Mouse (Mus musculus) intestine, embryonic 14.5 days (tissue): ENCODE data around the gene Nmnat1. TPM values are rescaled to one million over a fixed set of nuclear protein-coding genes. Genes with fewer than 3 reads are reported as not detected.

Experiments used
- ATAC-seq: fragments of 200-750 bp; cut with Nextera tagmentation; replicated peaks from 2 replicates; pipeline ENCODE4 v1.8.0; 2017; ENCODE audit warnings: low read depth, moderate number of reproducible peaks, moderate TSS enrichment, moderate library complexity; ENCODE audit not compliant: low FRiP score, low TSS enrichment
- DNase-seq: peaks from one replicate; pipeline ENCODE4 v3.0.0-alpha.2; 2018; ENCODE audit warnings: low spot score
- H3K27ac ChIP-seq: fragments of 300-500 bp; sonication (generic); 2 replicates; pipeline ENCODE4 v1.5.1; 2014; ENCODE audit warnings: low read depth, mild to moderate bottlenecking, control low read depth
- H3K27me3 ChIP-seq: fragments of 300-500 bp; sonication (generic); replicated peaks from 2 replicates; pipeline ENCODE4 v1.6.1; 2014; ENCODE audit warnings: low read length, control low read depth; ENCODE audit not compliant: control insufficient read depth, insufficient read depth
- H3K36me3 ChIP-seq: fragments of 300-500 bp; sonication (generic); 2 replicates; pipeline ENCODE4 v1.6.1; 2014; ENCODE audit warnings: low read length, control low read depth; ENCODE audit not compliant: control insufficient read depth, insufficient read depth
- H3K4me1 ChIP-seq: fragments of 300-500 bp; sonication (generic); replicated peaks from 2 replicates; pipeline ENCODE4 v1.6.1; 2014; ENCODE audit warnings: low read length, control low read depth, mixed read lengths; ENCODE audit not compliant: control insufficient read depth, insufficient read depth
- H3K4me2 ChIP-seq: fragments of 300-500 bp; sonication (generic); 2 replicates; pipeline ENCODE4 v1.6.1; 2014; ENCODE audit warnings: low read length
- H3K4me3 ChIP-seq: fragments of 300-500 bp; sonication (generic); 2 replicates; pipeline ENCODE4 v1.5.1; 2014; ENCODE audit warnings: low read depth, low read length, control low read depth, mixed read lengths
- H3K9ac ChIP-seq: fragments of 300-500 bp; sonication (generic); 2 replicates; pipeline ENCODE4 v1.6.1; 2014; ENCODE audit warnings: mild to moderate bottlenecking, low read length
- H3K9me3 ChIP-seq: fragments of 300-500 bp; sonication (generic); 2 replicates; pipeline ENCODE4 v1.6.1; 2016; ENCODE audit warnings: low read length, control low read depth; ENCODE audit not compliant: control insufficient read depth
- WGBS: fragments of 180-500 bp; shearing (Covaris S2); extraction: QIAGEN DNeasy Blood & Tissue Kit; methylation state at CpG from one replicate; pipeline ENCODE4 v1.1.7; 2014; 5-methylcytosine and 5-hydroxymethylcytosine counted together
- polyA plus RNA-seq: library from polyadenylated mRNA; unstranded; fragments of >200 nt; fragmentation: Nextera tagmentation; extraction: Ambion mirVana; gene quantifications from 2 replicates; pipeline ENCODE4 v1.2.1, GENCODE M21; 2014

Nmnat1 gene
- polyA plus RNA-seq, 1 experiment from 2014 or later: 12.0 TPM

DNA sequence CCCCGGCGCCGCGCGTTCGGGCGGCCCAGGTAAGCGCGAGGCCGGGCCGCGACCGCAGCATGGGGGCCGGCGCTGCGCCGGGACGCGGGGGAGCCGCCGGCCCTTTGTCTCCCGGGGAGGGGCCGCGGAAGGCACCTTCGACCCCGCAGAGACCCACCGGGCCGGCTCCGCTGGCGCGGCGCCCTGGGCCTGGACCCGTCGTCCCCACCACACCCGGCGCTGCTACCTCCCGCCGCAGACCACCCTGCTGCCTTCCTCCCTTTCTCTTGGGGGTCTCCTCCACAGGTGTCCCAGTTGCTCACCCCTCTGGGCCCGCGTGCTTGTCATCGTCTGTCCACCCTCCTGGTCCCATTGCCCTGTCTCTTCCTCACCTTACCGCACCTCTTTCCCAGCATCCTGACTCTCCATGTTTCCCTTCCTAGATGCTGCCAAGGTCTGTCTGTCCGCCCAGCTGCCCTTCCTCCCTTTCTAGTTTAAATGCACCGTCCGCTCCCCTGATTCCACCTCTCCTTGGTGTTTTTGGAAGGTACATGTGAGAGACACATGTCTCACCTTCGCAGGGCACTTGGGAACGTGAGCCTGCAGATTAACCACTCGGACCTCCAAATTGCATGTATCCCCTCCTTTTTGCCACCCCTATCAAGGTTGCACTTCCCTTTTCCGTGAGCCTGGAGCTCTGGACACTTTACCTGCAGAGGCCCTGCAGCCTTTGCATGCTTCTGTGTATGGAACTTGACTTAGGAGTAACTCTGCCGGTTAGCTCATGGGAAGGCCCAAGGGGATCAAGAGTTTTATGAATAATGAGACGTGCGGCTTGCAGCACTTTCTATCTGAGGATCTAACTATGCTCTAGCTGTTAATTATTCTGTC is 33.6 kb upstream of the Nmnat1 start:
- DNase-seq (peak; percentile 69), ATAC-seq (no peak)
- Histone ChIP-seq H3K9me3 (no peaks in the 10 kb centered on the region), H3K4me3 (peak overlapping the region; percentile 66), H3K4me2 (peak overlapping the region; percentile 93), H3K36me3 (no peaks in the 10 kb centered on the region), H3K4me1 (peaks cover 2% of the 10 kb centered on the region; the same call in 1 of the 2 replicates), H3K9ac (peak overlapping the region; percentile 80), H3K27me3 (no peaks in the 10 kb centered on the region), H3K27ac (peak overlapping the region; percentile 47; the same call in 1 of the 2 replicates)
- 4% methylated on average over 38 of the region's 52 CpGs for WGBS

DNA sequence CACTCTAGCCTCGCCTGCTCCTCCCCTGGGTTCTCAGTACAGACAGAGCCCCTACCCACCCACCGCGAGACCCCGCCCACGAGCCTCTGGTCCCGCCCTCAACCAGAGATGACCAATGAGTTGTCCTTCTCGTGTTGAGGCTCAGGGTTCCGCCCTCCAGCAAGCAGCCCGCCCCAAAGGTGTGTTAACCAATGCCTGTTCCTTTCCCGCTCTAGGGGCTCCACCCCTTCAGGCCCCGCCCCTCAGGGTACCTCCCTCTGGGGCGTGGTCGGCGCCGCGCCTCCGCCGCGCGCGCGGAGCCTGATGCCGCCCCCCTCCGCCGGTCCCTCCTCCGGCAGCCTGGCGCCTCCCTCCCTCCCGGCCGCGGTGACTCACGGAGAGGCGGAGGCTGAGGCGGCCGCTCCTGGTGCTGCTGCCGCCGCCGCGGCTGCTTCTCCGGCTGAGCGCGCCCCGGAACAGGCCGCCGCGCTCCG is 32.9 kb upstream of the Nmnat1 start, which contains the start of gene Ctnnbip1:
TSS of gene Ctnnbip1 (plus strand) at position 369 of the 473 bp plus-strand sequence.
- Histone ChIP-seq H3K9me3 (no peaks in the 10 kb centered on the region), H3K4me1 (peaks cover 2% of the 10 kb centered on the region; the same call in 1 of the 2 replicates), H3K4me3 (peak within 1 kb of the TSS; percentile 66), H3K4me2 (peak within 1 kb of the TSS; percentile 93), H3K27me3 (no peaks in the 10 kb centered on the region), H3K27ac (peak within 1 kb of the TSS; percentile 47; the same call in 1 of the 2 replicates), H3K36me3 (no peaks in the 10 kb centered on the region), H3K9ac (peak within 1 kb of the TSS; percentile 80)
- ATAC-seq (peak; percentile 98), DNase-seq (peak; percentile 95)
- 0% methylated on average over 44 of the region's 46 CpGs for WGBS

- Histone ChIP-seq H3K27me3 (no peaks in the 10 kb centered on the region), H3K4me1 (peaks cover 4% of the 10 kb centered on the region; the same call in 1 of the 2 replicates), H3K4me3 (no peak overlapping the region), H3K9me3 (no peaks in the 10 kb centered on the region), H3K4me2 (no peak overlapping the region), H3K36me3 (no peaks in the 10 kb centered on the region), H3K27ac (no peak overlapping the region), H3K9ac (no peak overlapping the region)
- WGBS: 92% methylated on average over 5 of the region's 5 CpGs
- ATAC-seq (no peak), DNase-seq (no peak)
Observed at GRCm38 (mm10) chr4:149515706-149516105, 30.7 kb upstream of the Nmnat1 start.

DNA sequence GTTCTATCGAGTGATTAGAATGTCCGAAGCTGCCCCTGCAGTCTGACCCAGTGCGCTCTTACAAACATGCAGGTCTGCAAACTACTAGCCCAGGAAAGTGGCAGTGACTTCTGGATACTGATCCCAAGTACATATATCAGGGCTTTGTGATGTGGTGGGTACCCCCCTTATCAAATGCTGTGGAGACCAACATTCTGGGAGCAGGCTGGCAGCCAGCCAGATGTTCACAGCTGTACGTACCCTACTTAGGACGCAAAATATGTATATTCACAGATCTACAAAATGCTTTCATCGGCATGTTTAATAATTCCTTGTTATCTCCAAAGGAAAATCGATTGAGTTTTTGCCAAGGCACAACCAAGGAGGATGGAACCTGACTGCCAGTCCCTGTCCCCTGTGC is 27.1 kb upstream of the Nmnat1 start:
- Histone ChIP-seq H3K27me3 (no peaks in the 10 kb centered on the region), H3K4me2 (no peak overlapping the region), H3K9me3 (no peaks in the 10 kb centered on the region), H3K4me3 (no peak overlapping the region), H3K27ac (no peak overlapping the region), H3K9ac (no peak overlapping the region), H3K36me3 (no peaks in the 10 kb centered on the region), H3K4me1 (0 out of 2 replicates have a peak, but pooled peaks cover 2% of the 10 kb centered on the region)
- ATAC-seq (no peak), DNase-seq (no peak)
- WGBS: 81% methylated on average over 7 of the region's 7 CpGs

DNA sequence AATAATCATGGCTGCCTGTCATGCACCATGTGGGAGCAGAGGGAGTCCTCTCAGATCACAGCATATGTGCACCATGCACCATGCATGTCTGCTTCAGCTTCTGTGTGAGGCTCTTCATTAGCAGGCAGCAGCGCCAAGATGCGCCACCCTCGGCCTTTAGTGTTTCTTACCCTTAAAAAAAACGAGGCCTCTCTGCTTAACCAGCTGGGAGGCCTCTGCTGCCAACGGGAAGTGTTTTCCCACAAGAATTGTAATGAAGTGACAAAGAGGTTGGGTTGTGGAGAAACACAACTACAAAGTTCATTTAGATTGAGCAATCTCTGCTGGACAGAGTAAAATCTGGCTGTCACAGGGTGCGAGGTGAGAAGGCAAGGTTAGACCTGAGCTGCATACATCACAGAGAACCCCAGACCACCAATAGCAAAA is 26.2 kb upstream of the Nmnat1 start:
- no peak overlapping the region for H3K27ac ChIP-seq
- ATAC-seq: no peak
- H3K4me1 ChIP-seq: 0 out of 2 replicates have a peak, but pooled peaks cover 2% of the 10 kb centered on the region
- no peak overlapping the region for H3K4me2 ChIP-seq
- WGBS: 66% methylated on average over 6 of the region's 6 CpGs
- no peak overlapping the region for H3K4me3 ChIP-seq
- DNase-seq: no peak
- H3K9me3 ChIP-seq: no peaks in the 10 kb centered on the region
- no peaks in the 10 kb centered on the region for H3K36me3 ChIP-seq
- no peaks in the 10 kb centered on the region for H3K27me3 ChIP-seq
- H3K9ac ChIP-seq: no peak overlapping the region

DNA sequence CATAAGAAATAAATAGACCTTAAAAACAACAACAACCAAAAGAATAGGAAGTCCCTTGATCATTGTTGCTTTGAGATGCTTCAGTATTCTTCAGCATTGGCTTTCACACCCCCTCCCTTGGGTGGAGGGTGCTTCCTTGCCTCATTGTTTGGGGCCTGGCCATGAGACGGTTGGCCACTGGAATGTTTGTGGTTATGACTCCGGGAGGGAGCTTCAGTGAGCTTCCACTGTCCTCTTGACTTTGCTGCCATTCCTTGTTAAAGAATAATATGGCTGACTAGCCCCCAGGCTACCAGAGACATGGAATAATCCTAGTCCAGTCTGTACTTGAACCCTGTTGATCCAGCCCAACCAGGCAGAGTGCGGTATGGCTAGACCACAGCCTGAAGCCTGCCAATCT is 21.9 kb upstream of the Nmnat1 start:
- ATAC-seq: no peak
- Histone ChIP-seq H3K4me2 (no peak overlapping the region), H3K4me1 (0 out of 2 replicates have a peak, but pooled peaks cover 2% of the 10 kb centered on the region), H3K4me3 (no peak overlapping the region), H3K36me3 (peaks cover 5% of the 10 kb centered on the region; the same call in 1 of the 2 replicates), H3K27ac (no peak overlapping the region), H3K27me3 (no peaks in the 10 kb centered on the region), H3K9me3 (no peaks in the 10 kb centered on the region), H3K9ac (no peak overlapping the region)
- WGBS: 76% methylated on average over 3 of the region's 3 CpGs
- DNase-seq: no peak

DNA sequence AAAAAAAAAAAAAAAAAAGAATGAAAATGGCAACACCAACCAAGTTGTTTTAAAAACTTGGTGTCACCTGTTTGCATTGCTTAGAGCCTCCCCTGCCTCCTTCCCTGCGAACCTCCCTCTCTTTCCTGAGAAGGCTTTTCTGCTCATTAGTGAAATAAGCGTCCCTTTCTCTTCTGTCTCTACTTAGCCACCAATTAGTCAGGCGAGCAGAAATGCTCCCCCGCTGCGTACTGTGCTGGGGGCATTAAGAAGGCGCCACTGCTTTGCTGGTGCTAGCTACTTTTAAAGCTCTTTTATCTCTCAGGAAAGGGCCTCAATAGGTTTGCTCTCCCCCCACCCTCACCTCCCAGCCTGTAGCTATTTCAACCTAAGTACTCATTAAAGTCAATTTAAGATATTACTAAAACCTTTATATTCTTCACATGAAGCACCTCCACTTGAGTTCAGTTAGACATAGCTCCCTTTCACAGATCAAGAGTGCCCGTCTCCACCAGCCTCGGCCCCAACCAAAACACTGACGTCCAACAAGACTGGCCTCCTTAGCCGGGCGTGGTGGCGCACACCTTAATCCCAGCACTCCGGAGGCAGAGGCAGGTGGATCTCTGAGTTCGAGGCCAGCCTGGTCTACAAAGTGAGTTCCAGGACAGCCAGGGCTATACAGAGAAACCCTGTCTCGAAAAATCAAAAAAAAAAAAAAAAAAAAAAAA is 20.4 kb upstream of the Nmnat1 start:
- Histone ChIP-seq H3K4me3 (no peak overlapping the region), H3K27ac (no peak overlapping the region), H3K9ac (no peak overlapping the region), H3K27me3 (no peaks in the 10 kb centered on the region), H3K4me2 (no peak overlapping the region), H3K4me1 (no peaks in the 10 kb centered on the region), H3K9me3 (no peaks in the 10 kb centered on the region), H3K36me3 (peaks cover 14% of the 10 kb centered on the region)
- DNase-seq: no peak
- WGBS: 71% methylated on average over 14 of the region's 15 CpGs
- ATAC-seq: no peak

DNA sequence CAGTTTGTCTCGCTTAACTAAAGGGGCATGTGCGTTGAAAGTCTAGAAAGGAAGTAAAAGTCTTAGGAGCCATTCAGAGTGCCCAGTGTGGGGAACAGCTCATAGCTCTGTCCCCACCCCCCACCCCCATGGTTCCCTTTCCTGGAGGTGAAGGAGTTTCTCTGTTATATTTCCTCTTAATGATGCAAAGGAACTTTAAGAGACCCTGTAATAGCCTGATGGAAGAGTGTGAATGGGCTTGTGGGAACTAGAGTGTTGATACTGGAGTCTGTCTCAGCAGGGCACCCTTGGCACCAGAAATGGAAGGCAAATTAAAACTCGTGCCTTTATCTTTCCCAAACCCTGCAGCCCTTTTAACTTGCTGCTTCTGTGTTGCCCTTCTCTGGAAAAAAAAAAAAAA is 19.9 kb upstream of the Nmnat1 start:
- H3K27ac ChIP-seq: no peak overlapping the region
- ATAC-seq: no peak
- 40% methylated on average over 3 of the region's 3 CpGs for WGBS

More for the DNA sequence above, 19.9 kb upstream of the Nmnat1 start:
- Histone ChIP-seq H3K9me3 (no peaks in the 10 kb centered on the region), H3K27me3 (no peaks in the 10 kb centered on the region), H3K4me3 (no peak overlapping the region), H3K36me3 (peaks cover 19% of the 10 kb centered on the region), H3K4me1 (no peaks in the 10 kb centered on the region), H3K4me2 (no peak overlapping the region), H3K9ac (no peak overlapping the region)
- no peak for DNase-seq
